Mouse (Mus musculus) forebrain, postnatal 0 days (tissue): ENCODE results near the gene Atxn1. TPM values are rescaled to one million over a fixed set of nuclear protein-coding genes. Genes with fewer than 3 reads are reported as not detected.
A peak's percentile ranks its signal among the peaks of the same experiment; 100 is the strongest.

Experiments
- ATAC-seq: fragments of 200-750 bp; cut with Nextera tagmentation; 2 replicates; pipeline ENCODE4 v1.8.0; 2017; ENCODE audit warnings: mild to moderate bottlenecking, moderate library complexity
- DNase-seq: peaks from one replicate; pipeline ENCODE4 v3.0.0-alpha.2; 2015
- H3K27ac ChIP-seq: fragments of 300-500 bp; sonication (generic); 2 replicates; pipeline ENCODE4 v1.5.1; 2014; ENCODE audit warnings: low read depth, mild to moderate bottlenecking, antibody characterized with exemption, low read length, moderate library complexity, mixed read lengths
- H3K27me3 ChIP-seq: fragments of 300-500 bp; sonication (generic); 2 replicates; pipeline ENCODE4 v1.6.1; 2014; ENCODE audit warnings: mild to moderate bottlenecking, low read length, mixed read lengths; ENCODE audit not compliant: insufficient read depth
- H3K36me3 ChIP-seq: fragments of 300-500 bp; sonication (generic); 2 replicates; pipeline ENCODE4 v1.6.1; 2014; ENCODE audit warnings: mild to moderate bottlenecking, moderate library complexity; ENCODE audit not compliant: insufficient read depth
- H3K4me1 ChIP-seq: fragments of 300-500 bp; sonication (generic); 2 replicates; pipeline ENCODE4 v1.6.1; 2014; ENCODE audit warnings: antibody characterized with exemption; ENCODE audit not compliant: insufficient read depth
- H3K4me2 ChIP-seq: fragments of 300-500 bp; sonication (generic); 2 replicates; pipeline ENCODE4 v1.6.1; 2014; ENCODE audit warnings: low read depth, mild to moderate bottlenecking, moderate library complexity
- H3K4me3 ChIP-seq: fragments of 300-500 bp; sonication (generic); 2 replicates; pipeline ENCODE4 v1.5.1; 2014; ENCODE audit warnings: low read depth, low read length, mixed read lengths
- H3K9ac ChIP-seq: fragments of 300-500 bp; sonication (generic); 2 replicates; pipeline ENCODE4 v1.6.1; 2014; ENCODE audit warnings: mild to moderate bottlenecking
- H3K9me3 ChIP-seq: fragments of 300-500 bp; sonication (generic); 2 replicates; pipeline ENCODE4 v1.6.1; 2016; ENCODE audit warnings: low read length
- CTCF ChIP-seq: sonication (generic); IDR thresholded peaks from 2 replicates; pipeline ENCODE4 v1.5.1; 2016; ENCODE audit warnings: antibody characterized with exemption, control low read depth, low read depth
- WGBS: fragments of 180-500 bp; shearing (Covaris S2); extraction: QIAGEN DNeasy Blood & Tissue Kit; methylation state at CpG from one replicate; pipeline ENCODE4 v1.1.7; 2014; 5-methylcytosine and 5-hydroxymethylcytosine counted together
- polyA plus RNA-seq: library from polyadenylated mRNA; unstranded; fragments of >200 nt; fragmentation: Nextera tagmentation; extraction: Ambion mirVana; gene quantifications from 2 replicates; pipeline ENCODE4 v1.2.1, GENCODE M21; 2015
- total RNA-seq: library from RNA; depleted of rRNA; stranded (reverse); fragments of >200 nt; gene quantifications from 2 replicates; pipeline ENCODE4 v1.2.3, GENCODE M21; 2014

Atxn1 gene
- total and polyA plus RNA-seq, 2 experiments from 2014 or later, result 13.0 to 32.3 TPM

DNA sequence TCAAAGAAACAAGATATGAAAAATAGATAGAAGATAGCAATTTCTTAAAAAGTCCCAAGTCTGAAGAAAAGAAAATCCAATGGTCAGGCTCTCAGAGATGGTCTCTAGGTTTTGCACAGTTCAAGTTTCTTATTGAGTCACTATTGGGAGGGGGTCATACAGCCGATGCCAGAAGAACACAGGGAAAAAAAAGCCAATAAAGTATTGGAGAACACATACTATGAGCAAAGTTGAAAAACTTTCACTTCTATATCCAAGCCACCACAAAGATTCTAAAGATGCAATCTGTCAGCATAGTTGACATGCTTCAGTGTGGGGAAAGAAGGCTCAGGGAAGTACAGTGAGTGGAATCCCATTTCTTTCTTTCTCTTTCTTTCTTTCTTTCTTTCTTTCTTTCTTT lies 285.7 kb downstream of the Atxn1 start:
- ATAC-seq, result no peak
- H3K9me3 ChIP-seq, result no peaks in the 10 kb centered on the region
- no peaks in the 10 kb centered on the region for H3K36me3 ChIP-seq
- WGBS, result 97% methylated on average over 1 of the region's 1 CpGs
- no peaks in the 10 kb centered on the region for H3K27me3 ChIP-seq
- no peak overlapping the region for H3K4me3 ChIP-seq
- H3K4me1 ChIP-seq, result no peaks in the 10 kb centered on the region
- no peak for TF ChIP-seq CTCF
- H3K27ac ChIP-seq, result no peak overlapping the region
- DNase-seq, result no peak
- H3K9ac ChIP-seq, result no peak overlapping the region
- no peak overlapping the region for H3K4me2 ChIP-seq

DNA sequence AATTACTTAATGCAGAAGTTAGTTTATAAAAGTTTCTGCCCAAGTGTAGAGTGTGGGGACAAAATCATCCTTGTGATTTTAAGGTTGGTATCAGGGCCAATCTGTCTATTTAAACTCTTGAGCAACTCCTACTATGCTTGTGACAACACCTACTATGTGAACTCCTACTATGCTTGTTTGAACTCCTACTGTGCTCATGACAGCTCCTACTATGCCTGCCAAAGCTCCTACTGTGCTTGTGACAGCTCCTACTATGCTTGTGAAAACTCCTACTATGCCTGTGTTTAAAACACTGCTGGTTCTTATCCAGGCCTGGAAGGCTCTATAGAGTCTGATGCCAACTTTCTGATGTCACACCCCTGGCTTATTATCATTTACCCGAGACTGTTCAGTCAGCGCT lies 292.2 kb downstream of the Atxn1 start:
- WGBS, result 33% methylated on average over 2 of the region's 2 CpGs
- Histone ChIP-seq H3K27me3 (no peaks in the 10 kb centered on the region), H3K4me3 (no peak overlapping the region), H3K36me3 (no peaks in the 10 kb centered on the region), H3K9ac (no peak overlapping the region), H3K4me2 (no peak overlapping the region), H3K4me1 (no peaks in the 10 kb centered on the region), H3K9me3 (no peaks in the 10 kb centered on the region), H3K27ac (no peak overlapping the region)
- no peak for DNase-seq
- TF ChIP-seq CTCF, result no peak
- no peak for ATAC-seq

DNA sequence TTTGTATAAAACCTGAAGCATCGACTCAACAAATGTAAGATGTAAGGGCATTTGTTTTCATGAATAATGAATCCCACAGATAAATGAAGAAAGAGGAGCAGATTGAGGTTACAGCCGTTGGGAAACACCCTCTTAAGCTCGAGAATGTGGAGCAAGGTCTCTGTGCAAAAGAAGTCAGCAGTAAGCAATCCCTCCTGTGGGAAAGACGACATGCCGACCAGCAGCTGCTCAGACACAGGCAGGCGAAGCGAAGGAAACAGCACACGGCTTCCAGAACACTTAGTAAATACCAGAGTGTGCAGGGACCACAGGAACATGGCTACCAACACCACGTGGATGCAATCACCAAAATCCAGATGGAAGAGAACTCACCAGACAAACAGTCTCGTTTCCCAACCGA lies 294.8 kb downstream of the Atxn1 start:
- ATAC-seq (no peak), DNase-seq (no peak)
- Histone ChIP-seq H3K4me2 (no peak overlapping the region), H3K36me3 (no peaks in the 10 kb centered on the region), H3K4me1 (no peaks in the 10 kb centered on the region), H3K27me3 (no peaks in the 10 kb centered on the region), H3K4me3 (no peak overlapping the region), H3K27ac (no peak overlapping the region), H3K9me3 (no peaks in the 10 kb centered on the region), H3K9ac (no peak overlapping the region)
- 77% methylated on average over 11 of the region's 11 CpGs for whole genome bisulfite sequencing
- TF ChIP-seq CTCF, result no peak

DNA sequence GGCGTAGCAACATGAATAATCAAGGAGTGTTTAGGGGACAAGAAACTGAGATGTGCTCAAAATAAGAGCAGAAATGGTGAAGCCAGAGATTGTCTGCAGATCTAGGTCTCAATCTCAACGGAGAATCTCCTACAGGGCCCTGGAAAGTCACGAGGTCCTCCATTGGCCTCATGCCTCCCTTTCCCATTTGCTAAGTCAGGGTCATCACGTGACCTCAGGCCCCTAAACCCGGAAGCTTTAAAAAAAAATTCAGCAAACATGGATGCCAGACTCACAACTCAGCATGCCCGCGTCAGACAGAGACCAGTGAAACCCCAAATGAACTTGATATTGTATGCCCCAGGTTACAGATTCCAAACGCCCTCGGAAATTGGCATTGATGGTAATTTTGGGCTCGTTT lies 302.0 kb downstream of the Atxn1 start:
- WGBS, result 89% methylated on average over 10 of the region's 10 CpGs
- Histone ChIP-seq H3K27ac (0 out of 2 replicates have a peak overlapping the region, but pooled peaks have one; percentile 30), H3K4me2 (no peak overlapping the region), H3K27me3 (no peaks in the 10 kb centered on the region), H3K4me1 (peaks cover 21% of the 10 kb centered on the region), H3K4me3 (no peak overlapping the region), H3K36me3 (no peaks in the 10 kb centered on the region), H3K9ac (no peak overlapping the region), H3K9me3 (no peaks in the 10 kb centered on the region)
- ATAC-seq, result no peak
- no peak for TF ChIP-seq CTCF
- DNase-seq, result no peak

DNA sequence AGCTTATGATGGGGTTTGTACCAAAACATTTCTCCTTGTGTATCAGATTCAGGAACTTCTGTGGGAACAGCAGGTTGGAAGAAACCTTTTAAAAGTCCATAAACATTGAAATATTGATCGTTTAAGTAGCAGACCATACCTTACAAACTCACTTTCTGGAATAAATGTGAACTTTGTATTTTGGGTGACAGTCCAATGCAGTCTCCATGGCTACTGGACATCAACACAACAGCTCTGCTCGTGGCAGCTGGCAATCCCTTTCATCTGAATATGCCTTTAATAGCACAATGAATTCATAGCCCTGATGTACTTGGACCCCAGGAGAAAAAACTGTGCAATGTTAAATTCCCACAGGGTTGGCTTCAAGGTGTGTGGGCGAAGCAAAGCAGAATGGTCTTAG lies 302.6 kb downstream of the Atxn1 start:
- Histone ChIP-seq H3K9ac (no peak overlapping the region), H3K27ac (0 out of 2 replicates have a peak overlapping the region, but pooled peaks have one; percentile 30), H3K27me3 (no peaks in the 10 kb centered on the region), H3K4me1 (peaks cover 21% of the 10 kb centered on the region), H3K9me3 (no peaks in the 10 kb centered on the region), H3K36me3 (no peaks in the 10 kb centered on the region), H3K4me2 (no peak overlapping the region), H3K4me3 (no peak overlapping the region)
- no peak for ATAC-seq
- no peak for TF ChIP-seq CTCF
- WGBS, result 47% methylated on average over 3 of the region's 3 CpGs
- no peak for DNase-seq

DNA sequence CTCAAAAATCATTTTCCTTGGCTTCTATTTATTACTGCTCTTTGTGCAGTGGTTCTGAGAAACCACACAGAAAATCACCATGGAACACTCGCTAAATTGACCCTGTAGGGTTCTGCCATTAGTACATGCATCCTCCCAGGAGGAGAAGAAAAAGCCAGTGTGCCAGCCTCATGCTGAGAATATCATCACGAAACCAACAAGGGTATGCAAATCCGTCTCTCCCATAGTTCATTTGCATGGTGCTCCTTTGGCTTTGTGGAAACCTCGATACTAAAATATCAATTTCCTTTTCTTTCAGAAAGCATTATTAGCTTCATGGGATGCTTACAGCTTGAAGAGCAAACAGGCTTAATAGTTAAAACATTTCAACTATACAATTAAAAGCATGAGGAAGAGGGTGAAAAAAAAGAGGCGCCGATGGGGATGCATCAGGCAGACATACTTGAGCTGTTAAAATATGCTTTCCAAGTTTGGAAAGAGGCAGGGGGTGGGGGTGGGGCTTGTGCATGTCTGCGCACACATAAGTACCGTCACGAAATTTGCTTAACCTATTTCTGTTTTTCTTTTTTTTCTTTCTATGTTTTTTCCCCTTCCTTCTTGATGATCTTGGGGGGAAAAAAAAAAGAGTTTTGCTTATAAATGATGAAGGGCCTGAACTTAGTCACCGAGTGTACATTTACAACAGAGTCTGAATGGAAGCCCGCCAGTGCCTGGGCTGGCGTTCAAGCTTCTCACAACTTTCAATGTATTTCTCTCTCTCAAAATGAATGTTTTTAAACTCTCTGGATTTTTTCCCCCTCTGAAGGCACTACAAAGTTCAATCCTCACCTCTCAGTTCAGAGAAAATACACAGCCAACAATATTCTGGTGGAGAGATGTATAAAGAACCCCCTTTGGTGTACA lies 303.3 kb downstream of the Atxn1 start:
- WGBS, result 25% methylated on average over 12 of the region's 12 CpGs
- Histone ChIP-seq H3K27ac (peak overlapping the region; percentile 42; the same call in 1 of the 2 replicates), H3K36me3 (no peaks in the 10 kb centered on the region), H3K4me3 (no peak overlapping the region), H3K9ac (no peak overlapping the region), H3K4me1 (peaks cover 21% of the 10 kb centered on the region), H3K9me3 (no peaks in the 10 kb centered on the region), H3K27me3 (no peaks in the 10 kb centered on the region), H3K4me2 (no peak overlapping the region)
- DNase-seq (peak; percentile 55), ATAC-seq (peak; percentile 62; the same call in 1 of the 2 replicates)
- TF ChIP-seq CTCF, result no peak

DNA sequence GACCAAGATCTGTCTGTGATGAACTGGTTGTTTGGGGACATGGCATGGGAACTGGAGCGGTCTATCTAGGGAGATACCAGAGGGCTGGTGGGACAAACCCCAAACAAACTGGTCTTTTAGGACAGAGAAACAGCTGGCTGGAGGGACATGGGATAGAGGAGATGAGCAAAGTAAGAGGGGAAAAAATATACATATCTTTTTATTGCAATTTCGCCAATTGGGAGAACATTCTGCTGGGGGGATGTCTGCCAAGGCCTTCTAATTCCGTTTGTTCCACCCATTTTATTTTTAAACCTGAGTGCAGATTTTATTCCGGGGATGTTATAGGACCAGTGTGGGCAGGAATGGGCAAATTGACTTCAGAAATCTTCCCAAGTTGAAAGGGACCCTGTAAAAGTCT lies 305.0 kb downstream of the Atxn1 start:
- H3K9me3 ChIP-seq, result no peaks in the 10 kb centered on the region
- H3K9ac ChIP-seq, result no peak overlapping the region
- ATAC-seq (no peak), DNase-seq (no peak)
- peaks cover 21% of the 10 kb centered on the region for H3K4me1 ChIP-seq
- TF ChIP-seq CTCF, result no peak
- peak overlapping the region; percentile 17; the same call in 1 of the 2 replicates for H3K27ac ChIP-seq
- 69% methylated on average over 4 of the region's 4 CpGs for WGBS
- no peaks in the 10 kb centered on the region for H3K36me3 ChIP-seq
- H3K27me3 ChIP-seq, result no peaks in the 10 kb centered on the region
- no peak overlapping the region for H3K4me2 ChIP-seq
- no peak overlapping the region for H3K4me3 ChIP-seq
